9 mouse cellular contexts compared by ENCODE assay signal in genomic region chr12:102643316-102643715, GRCm38 (mm10).
DNase-seq lines count a peak whose midpoint lies in the region; ATAC-seq and TF ChIP-seq lines count a peak whose summit lies in the region.
"Had no signal": no experiment of that assay in that cellular context is flagged by ENCODE, and none has a peak within 500 bp of the region (broad histone marks: within the 10 kb centered on the region; RNA-seq: fewer than 3 reads in every experiment).

No protein-coding gene starts in this region.

- no peak overlapping the region for H3K4me2 ChIP-seq in heart, embryonic 11.5 days
- no peak overlapping the region for H3K4me2 ChIP-seq in heart, embryonic 16.5 days (ENCODE audit: low read depth, low read length)
- no peak overlapping the region for H3K4me2 ChIP-seq in liver, embryonic 11.5 days
- H3K4me2 ChIP-seq: neural tube, embryonic 12.5 days had no signal

- H3K4me3 ChIP-seq in heart, embryonic 11.5 days (ENCODE audit: low read depth, low read length): no peak overlapping the region
- no peak overlapping the region for H3K4me3 ChIP-seq in heart, embryonic 16.5 days (ENCODE audit: low read length)
- H3K4me3 ChIP-seq in liver, embryonic 11.5 days (ENCODE audit: low read depth, low read length): no peak overlapping the region
- H3K4me3 ChIP-seq: neural tube, embryonic 12.5 days had no signal

- DNase-seq in heart, adult 18-20 months: peak; percentile 30 to 52
- DNase-seq in Patski (ENCODE audit: low read depth, low spot score): peak; percentile 68
- DNase-seq in lung, postnatal 14 days: peak; percentile 74
- DNase-seq in testis, postnatal 14 days (ENCODE audit: low spot score): no peak
- no peak for DNase-seq in gastrocnemius, adult 8-10 months (ENCODE audit: low spot score in 2 of 2)
- DNase-seq in liver, embryonic 11.5 days (ENCODE audit: low spot score): no peak

- TF ChIP-seq CTCF in Patski (IDR thresholded peaks at IDR 0.05): no peak

- no peaks in the 10 kb centered on the region for H3K27me3 ChIP-seq in heart, embryonic 11.5 days (ENCODE audit: control insufficient read depth, insufficient read depth, low read length)
- no peaks in the 10 kb centered on the region for H3K27me3 ChIP-seq in Patski
- no peaks in the 10 kb centered on the region for H3K27me3 ChIP-seq in heart, embryonic 16.5 days (ENCODE audit: control insufficient read depth, insufficient read depth, low read length)
- no peaks in the 10 kb centered on the region for H3K27me3 ChIP-seq in liver, embryonic 11.5 days (replicated peaks; ENCODE audit: control insufficient read depth, insufficient read depth, low read length)
- H3K27me3 ChIP-seq: neural tube, embryonic 12.5 days had no signal

- no peaks in the 10 kb centered on the region for H3K9me3 ChIP-seq in heart, embryonic 11.5 days (replicated peaks; ENCODE audit: control insufficient read depth, low read length)
- no peaks in the 10 kb centered on the region for H3K9me3 ChIP-seq in heart, embryonic 16.5 days (replicated peaks; ENCODE audit: control insufficient read depth, low read length)
- no peaks in the 10 kb centered on the region for H3K9me3 ChIP-seq in liver, embryonic 11.5 days (ENCODE audit: control insufficient read depth, low read length)
- H3K9me3 ChIP-seq: neural tube, embryonic 12.5 days had no signal

- POLR2A ChIA-PET in Patski (lab: Charles Lee): interaction anchor here (0.6 kb wide), 2 partner anchors 10 to 125 kb away, joined by 3 to 4 read pairs; no protein-coding TSS in a partner anchor

- H3K27ac ChIP-seq in heart, embryonic 11.5 days (ENCODE audit: low read depth, low read length): no peak overlapping the region
- H3K27ac ChIP-seq in heart, embryonic 16.5 days (ENCODE audit: low read length): no peak overlapping the region
- no peak overlapping the region for H3K27ac ChIP-seq in liver, embryonic 11.5 days (ENCODE audit: low read depth, low read length)
- H3K27ac ChIP-seq: neural tube, embryonic 12.5 days had no signal

- no peaks in the 10 kb centered on the region for H3K36me3 ChIP-seq in heart, embryonic 11.5 days (ENCODE audit: control insufficient read depth, insufficient read depth, low read length)
- no peaks in the 10 kb centered on the region for H3K36me3 ChIP-seq in heart, embryonic 16.5 days (ENCODE audit: control insufficient read depth, insufficient read depth)
- no peaks in the 10 kb centered on the region for H3K36me3 ChIP-seq in liver, embryonic 11.5 days (ENCODE audit: control insufficient read depth, insufficient read depth, low read length)
- H3K36me3 ChIP-seq: neural tube, embryonic 12.5 days had no signal

- 83% methylated on average over 6 of the region's 6 CpGs for WGBS in heart, embryonic 11.5 days (ENCODE audit: insufficient replicate concordance)
- 52% methylated on average over 6 of the region's 6 CpGs for WGBS in heart, embryonic 16.5 days
- 88% methylated on average over 6 of the region's 6 CpGs for WGBS in liver, embryonic 11.5 days

- CTCF ChIA-PET in Patski (lab: Charles Lee): interaction anchor here (0.8 kb wide), 1 partner anchor 29 kb away, joined by 3 read pairs; no protein-coding TSS in a partner anchor

- no peak for ATAC-seq in heart, embryonic 11.5 days (replicated peaks; ENCODE audit: insufficient number of reproducible peaks, low FRiP score, low TSS enrichment)
- ATAC-seq in Patski: peak; percentile 37
- no peak for ATAC-seq in heart, embryonic 16.5 days (replicated peaks; ENCODE audit: extremely low read depth, insufficient read depth, low FRiP score)
- no peak for ATAC-seq in liver, embryonic 11.5 days (replicated peaks; ENCODE audit: low FRiP score)

- no peak overlapping the region for H3K9ac ChIP-seq in heart, embryonic 11.5 days (ENCODE audit: low read depth, low read length)
- H3K9ac ChIP-seq in heart, embryonic 16.5 days (ENCODE audit: low read length): 0 out of 2 replicates have a peak overlapping the region, but pooled peaks have one; percentile 22
- H3K9ac ChIP-seq in liver, embryonic 11.5 days (ENCODE audit: low read depth, low read length): no peak overlapping the region
- H3K9ac ChIP-seq: neural tube, embryonic 12.5 days had no signal

- peaks cover 9% of the 10 kb centered on the region for H3K4me1 ChIP-seq in heart, embryonic 11.5 days (ENCODE audit: control insufficient read depth, insufficient read depth, low read length)
- peaks cover 33% of the 10 kb centered on the region for H3K4me1 ChIP-seq in heart, embryonic 16.5 days (ENCODE audit: control insufficient read depth, insufficient read depth, low read length)
- peaks cover 16% of the 10 kb centered on the region for H3K4me1 ChIP-seq in liver, embryonic 11.5 days (replicated peaks; ENCODE audit: control insufficient read depth, insufficient read depth, low read length)

- in situ Hi-C loops in Patski (cut with MboI; ENCODE audit: low pct_unique_long_range_greater_than_20kb): no loop called here

Comparison
In these comparisons a context has a peak if more than half of its experiments do, and no peak if none do; other contexts are left out.
1. DNase-seq: peak in heart, adult 18-20 months (2 of 2), Patski (single experiment) and lung, postnatal 14 days (single experiment); none in testis, postnatal 14 days (single experiment), gastrocnemius, adult 8-10 months (0 of 2) and liver, embryonic 11.5 days (single experiment).